8 mouse cellular contexts compared by ENCODE assay signal in the genomic region with DNA sequence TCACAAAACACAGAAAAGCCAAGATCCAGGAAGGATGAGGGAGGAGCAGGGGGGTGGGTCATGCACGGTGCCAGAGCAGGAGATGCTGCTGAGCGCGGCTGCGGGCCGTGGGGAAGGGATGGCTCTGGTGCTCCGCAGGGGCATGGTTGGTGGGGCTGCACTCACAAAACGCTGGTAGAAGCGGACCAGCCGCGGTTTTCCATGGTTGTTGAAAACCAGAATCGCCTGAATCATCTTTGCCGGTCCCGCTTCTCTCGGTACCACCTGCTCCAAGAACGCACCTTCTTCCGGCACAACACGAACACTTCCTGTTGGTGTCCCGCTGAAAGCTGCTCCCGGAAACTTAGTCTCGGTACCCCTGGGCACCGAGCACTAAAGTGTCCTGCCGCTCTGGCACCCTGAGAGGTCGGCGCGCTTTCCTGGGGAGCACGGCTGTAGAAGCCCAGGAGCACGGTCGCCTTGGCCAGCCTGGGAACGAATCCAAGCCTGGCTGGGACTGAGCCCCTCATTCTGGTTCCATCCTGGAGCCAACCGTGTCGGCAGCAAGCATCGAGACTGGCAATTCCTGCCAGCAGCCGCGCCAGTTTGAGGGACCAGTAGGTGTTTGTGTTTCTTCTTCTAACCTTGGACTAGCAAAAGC. TPM values are rescaled to one million over a fixed set of nuclear protein-coding genes. Genes with fewer than 3 reads are reported as not detected.
DNase-seq lines count a peak whose midpoint lies in the region; ATAC-seq and TF ChIP-seq lines count a peak whose summit lies in the region.

A gene (minus strand): TSS at position 306 of the 640 bp plus-strand sequence.

- under 1% methylated on average over 34 of the region's 34 CpGs for WGBS in hindbrain, postnatal 0 days

- DNase-seq in ZHBTc4 (ENCODE audit: low read depth, low spot score): peak; percentile 95
- peak; percentile 92 for DNase-seq in gastrocnemius, adult 2 months
- peak; percentile 95 for DNase-seq in hindbrain, postnatal 0 days (ENCODE audit: low spot score)
- peak; percentile 88 for DNase-seq in left cerebral cortex, adult 2 months (ENCODE audit: extremely low spot score in 1 of 2, low spot score in 2 of 2)
- peak; percentile 92 to 93 for DNase-seq in right cerebral cortex, adult 2 months (ENCODE audit: low spot score in 2 of 2)
- DNase-seq in urinary bladder, postnatal 14 days (ENCODE audit: low spot score): peak; percentile 84

- peak within 1 kb of the TSS; percentile 93 for H3K27ac ChIP-seq in gastrocnemius, adult 2 months
- peak within 1 kb of the TSS; percentile 78 for H3K27ac ChIP-seq in hindbrain, postnatal 0 days
- H3K27ac ChIP-seq in left cerebral cortex, adult 2 months: peak within 1 kb of the TSS; percentile 94

- peak within 1 kb of the TSS; percentile 74 for H3K9ac ChIP-seq in hindbrain, postnatal 0 days (replicated peaks; ENCODE audit: low read length)

- intact Hi-C loops in gastrocnemius, adult 2 months (cut with DNase I): loop anchor here (2.0 kb wide), 1 partner anchor 14 kb away; a partner anchor contains a TSS
- intact Hi-C loops in left cerebral cortex, adult 2 months (cut with DNase I): loop anchor here (1.0 to 10.0 kb wide), 2 partner anchors 106 to 164 kb away; no protein-coding TSS in a partner anchor

- TF ChIP-seq CTCF in gastrocnemius, adult 2 months (IDR thresholded peaks at IDR 0.05): no peak
- no peak for TF ChIP-seq CTCF in hindbrain, postnatal 0 days (IDR thresholded peaks at IDR 0.05; ENCODE audit: low read depth)
- TF ChIP-seq CTCF in left cerebral cortex, adult 2 months (IDR thresholded peaks at IDR 0.05): no peak

- no peaks in the 10 kb centered on the region for H3K27me3 ChIP-seq in hindbrain, postnatal 0 days (ENCODE audit: insufficient read depth, low read length)

- H3K4me3 ChIP-seq in gastrocnemius, adult 2 months: peak within 1 kb of the TSS; percentile 98
- H3K4me3 ChIP-seq in hindbrain, postnatal 0 days (ENCODE audit: low read length): peak within 1 kb of the TSS; percentile 70
- H3K4me3 ChIP-seq in left cerebral cortex, adult 2 months: peak within 1 kb of the TSS; percentile 77

- H3K9me3 ChIP-seq in hindbrain, postnatal 0 days (ENCODE audit: low read length): no peaks in the 10 kb centered on the region

- H3K4me2 ChIP-seq in hindbrain, postnatal 0 days (ENCODE audit: low read depth, low read length): peak within 1 kb of the TSS; percentile 64

- no peaks in the 10 kb centered on the region for H3K36me3 ChIP-seq in hindbrain, postnatal 0 days (ENCODE audit: insufficient read depth, low read length)

- peak; percentile 96 for ATAC-seq in common myeloid progenitor, adult 5-6 weeks (replicated peaks; ENCODE audit: low read depth, poor library complexity, severe bottlenecking)
- peak; percentile 97 for ATAC-seq in hindbrain, postnatal 0 days
- peak; percentile 98 for ATAC-seq in megakaryocyte, adult 5-6 weeks (ENCODE audit: poor library complexity, severe bottlenecking)

- 0 out of 2 replicates have a peak, but pooled peaks cover 7% of the 10 kb centered on the region for H3K4me1 ChIP-seq in hindbrain, postnatal 0 days (ENCODE audit: insufficient read depth, low read length)

RNA-seq across cellular contexts. Expression of the gene that starts here (rescaled TPM):
- 8.4 and 11.1 TPM in 2 replicates for total RNA-seq in common myeloid progenitor, adult 5-6 weeks (2017)
- total RNA-seq in gastrocnemius, adult 2 months (2021): 10 to 100 TPM; 17.1 to 19.0 TPM
- total RNA-seq in hindbrain, postnatal 0 days (2014; rRNA removed): 33.5 and 35.7 TPM in 2 replicates
- 27.5 and 32.0 TPM in 2 replicates for polyA plus RNA-seq in hindbrain, postnatal 0 days (2015; fragmentation: Nextera tagmentation; extraction: Ambion mirVana)
- total RNA-seq in left cerebral cortex, adult 2 months (2021): 10 to 100 TPM; 37.5 to 46.0 TPM
- total RNA-seq in megakaryocyte, adult 5-6 weeks (2015): 14.6 and 22.8 TPM in 2 replicates
- total RNA-seq in megakaryocyte, adult 5-6 weeks (2017): 4.6 and 5.9 TPM in 2 replicates

Comparison
In these comparisons a context has a peak if more than half of its experiments do, and no peak if none do; other contexts are left out.
1. Peak in every context shown above with its lines: DNase-seq, ATAC-seq, H3K4me3 ChIP-seq and H3K27ac ChIP-seq.